Mouse (Mus musculus) mesoderm, embryonic 11.5 days (tissue): ENCODE results near the gene Olfr1177-ps.

Experiments used
- DNase-seq: peaks from one replicate; pipeline ENCODE4 v3.0.0-alpha.2; 2012; ENCODE audit warnings: low read depth, low spot score

Gene Olfr1177-ps

DNA sequence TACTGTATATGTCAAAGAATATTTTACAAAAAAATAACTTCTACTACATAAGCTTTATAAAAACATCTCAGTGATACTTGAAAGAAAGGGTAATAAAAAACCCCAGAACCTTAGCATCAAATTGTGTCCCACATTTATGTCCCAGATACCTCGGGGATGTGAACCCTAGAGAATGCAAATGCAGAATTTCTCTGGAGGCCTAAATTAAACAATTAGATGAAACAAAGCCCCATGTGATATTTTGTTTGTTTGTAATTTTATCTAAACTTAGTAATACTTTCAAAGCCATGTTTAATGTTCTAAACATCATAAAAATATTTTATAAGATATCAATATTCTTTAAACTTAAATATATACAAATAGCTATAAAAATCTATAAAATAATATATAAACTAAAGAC, at the start of gene Olfr1177-ps:
TSS of gene Olfr1177-ps (minus strand) at position 101 of the 400 bp plus-strand sequence.
- DNase-seq, result no peak

DNA sequence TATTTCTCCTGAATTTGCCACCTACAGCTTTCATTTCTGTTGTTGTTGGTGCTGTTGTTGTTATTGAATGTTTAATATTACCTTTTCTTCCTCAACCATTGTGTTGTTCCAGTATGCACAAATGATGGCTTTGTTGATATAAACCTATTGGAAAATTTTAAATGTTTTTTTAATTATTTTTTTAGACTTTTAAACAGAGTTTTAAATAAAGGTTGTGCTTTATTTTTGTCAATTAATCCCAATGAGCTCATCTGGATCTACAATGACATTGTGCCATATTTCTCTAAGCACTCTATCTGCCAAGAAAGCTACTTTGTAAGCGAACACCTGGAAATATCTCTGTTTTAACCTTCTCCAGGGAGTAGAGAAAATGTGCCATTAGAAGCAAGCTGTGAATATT, 40.5 kb upstream of the Olfr1177-ps start, which contains the start of gene Olfr1178:
TSS of gene Olfr1178 (plus strand) at position 301 of the 400 bp plus-strand sequence.
- no peak for DNase-seq

DNA sequence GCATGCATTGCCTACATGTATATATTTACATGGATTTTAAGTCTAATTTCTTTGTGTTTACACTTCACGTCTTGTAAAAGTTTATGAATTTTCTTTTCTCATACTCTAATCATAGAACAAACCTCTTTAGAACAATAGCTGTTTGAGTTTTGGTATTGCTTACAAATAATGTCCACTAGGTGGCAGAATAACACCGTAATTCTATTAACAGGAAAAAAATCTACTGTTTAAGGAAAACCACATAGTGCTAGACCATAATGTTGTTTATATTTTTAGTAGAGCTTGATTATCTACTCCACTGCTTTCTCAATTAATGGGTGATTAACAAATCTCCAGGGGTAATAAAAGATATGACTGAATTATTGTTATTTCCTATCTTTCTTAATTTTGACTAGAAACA, 10.0 kb upstream of the Olfr1177-ps start:
- DNase-seq, result peak; percentile 40

DNA sequence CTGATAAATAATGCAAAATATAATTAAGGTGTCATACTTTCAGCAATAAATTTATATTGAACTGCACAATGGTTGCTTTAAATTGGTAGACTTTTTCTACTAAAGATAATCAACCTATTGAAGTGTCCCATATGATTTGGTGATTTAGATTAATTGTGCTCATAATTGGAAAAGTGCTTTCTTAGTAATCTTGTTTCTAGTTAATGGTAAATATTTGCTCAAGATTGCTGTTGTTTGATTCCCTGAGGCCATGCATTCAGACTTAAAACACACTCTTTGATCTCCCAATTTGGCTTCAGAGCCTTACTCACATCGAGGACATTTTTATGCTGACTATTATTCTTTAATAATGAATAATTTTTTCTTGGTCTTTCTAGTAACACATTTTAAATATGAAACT, 9.9 kb downstream of the Olfr1177-ps start, which contains the start of gene Olfr1176:
TSS of gene Olfr1176 (plus strand) at position 301 of the 400 bp plus-strand sequence.
- DNase-seq, result no peak

DNA sequence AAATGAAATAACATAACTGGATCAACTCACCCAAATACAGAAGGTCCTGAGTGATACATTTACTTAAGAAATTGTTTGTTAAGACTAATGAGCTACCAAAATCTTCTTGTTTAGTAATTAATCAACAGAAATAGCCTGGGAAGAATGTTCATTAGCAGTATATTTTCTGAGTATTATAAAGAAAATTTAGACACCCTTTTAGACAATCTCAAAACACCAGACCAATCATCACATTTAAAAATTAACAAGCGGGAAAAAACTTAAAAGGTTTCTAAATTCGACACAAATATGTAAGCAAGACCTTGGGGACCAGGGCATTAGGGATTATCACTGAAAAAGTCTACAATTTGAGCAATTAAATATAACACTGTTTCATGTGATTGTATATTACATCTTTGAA, 19.2 kb downstream of the Olfr1177-ps start, which contains the start of gene Olfr1175-ps:
TSS of gene Olfr1175-ps (minus strand) at position 101 of the 400 bp plus-strand sequence.
- DNase-seq, result no peak

DNA sequence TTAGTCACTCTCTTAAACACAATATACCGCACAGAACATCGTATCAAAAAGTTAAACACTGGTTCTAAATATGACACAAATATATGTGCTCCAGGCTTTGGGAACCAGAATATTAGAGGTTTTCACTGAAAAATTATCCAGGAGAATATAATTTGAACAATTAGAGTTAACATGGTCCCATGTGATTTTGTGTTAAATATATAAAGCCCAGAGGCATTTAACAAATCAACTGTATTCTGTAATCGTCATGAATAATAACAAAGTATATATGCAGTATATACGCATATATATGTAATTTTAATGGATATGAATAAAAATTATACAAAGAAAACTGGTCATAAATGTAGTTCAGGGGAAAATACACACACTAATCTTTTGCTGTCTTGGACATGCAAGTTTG, 31.3 kb downstream of the Olfr1177-ps start, which contains the start of gene Olfr1174-ps:
TSS of gene Olfr1174-ps (minus strand) at position 101 of the 400 bp plus-strand sequence.
- DNase-seq, result no peak
